Mouse (Mus musculus) limb, embryonic 15.5 days (tissue): ENCODE measurements around the gene Pacs1. TPM values are rescaled to one million over a fixed set of nuclear protein-coding genes. Genes with fewer than 3 reads are reported as not detected.
"Not testable (repeated sequence)": the region's sequence is repeated elsewhere in the genome, so short reads cannot be mapped to it uniquely, and the experiment has no call there.

Source experiments
- ATAC-seq: fragments of 200-750 bp; cut with Nextera tagmentation; 2 replicates; pipeline ENCODE4 v1.8.0; 2017; ENCODE audit warnings: low read depth, moderate TSS enrichment; ENCODE audit not compliant: insufficient number of reproducible peaks, low FRiP score, low TSS enrichment
- H3K27ac ChIP-seq: fragments of 300-500 bp; sonication (generic); 2 replicates; pipeline ENCODE4 v1.5.1; 2015; ENCODE audit warnings: moderate library complexity, mild to moderate bottlenecking, inconsistent platforms
- H3K27me3 ChIP-seq: fragments of 300-500 bp; sonication (generic); 2 replicates; pipeline ENCODE4 v1.6.1; 2015; ENCODE audit warnings: inconsistent platforms
- H3K36me3 ChIP-seq: fragments of 300-500 bp; sonication (generic); 2 replicates; pipeline ENCODE4 v1.6.1; 2015; ENCODE audit warnings: inconsistent platforms
- H3K4me1 ChIP-seq: fragments of 300-500 bp; sonication (generic); 2 replicates; pipeline ENCODE4 v1.6.1; 2015; ENCODE audit warnings: inconsistent platforms
- H3K4me2 ChIP-seq: fragments of 300-500 bp; sonication (generic); 2 replicates; pipeline ENCODE4 v1.6.1; 2015; ENCODE audit warnings: mild to moderate bottlenecking, inconsistent platforms
- H3K4me3 ChIP-seq: fragments of 300-500 bp; sonication (generic); 2 replicates; pipeline ENCODE4 v1.5.1; 2015; ENCODE audit warnings: mild to moderate bottlenecking, inconsistent platforms
- H3K9ac ChIP-seq: fragments of 300-500 bp; sonication (generic); 2 replicates; pipeline ENCODE4 v1.6.1; 2015; ENCODE audit warnings: inconsistent platforms
- H3K9me3 ChIP-seq: fragments of 300-500 bp; sonication (generic); 2 replicates; pipeline ENCODE4 v1.6.1; 2016; ENCODE audit warnings: inconsistent platforms
- WGBS: fragments of 180-500 bp; shearing (Covaris S2); methylation state at CpG from one replicate; pipeline ENCODE4 v1.1.7; 2015; 5-methylcytosine and 5-hydroxymethylcytosine counted together
- microRNA-seq: library from miRNA; unstranded; fragments of <30 nt; microRNA quantifications from one replicate; pipeline ENCODE4, GENCODE M21; 2016
- polyA plus RNA-seq: library from polyadenylated mRNA; unstranded; fragments of >200 nt; fragmentation: Nextera tagmentation; extraction: Ambion mirVana; gene quantifications from 2 replicates; pipeline ENCODE4 v1.2.1, GENCODE M21; 2015

The Pacs1 gene
- polyA plus RNA-seq, 1 experiment from 2014 or later: 23.7 TPM

DNA sequence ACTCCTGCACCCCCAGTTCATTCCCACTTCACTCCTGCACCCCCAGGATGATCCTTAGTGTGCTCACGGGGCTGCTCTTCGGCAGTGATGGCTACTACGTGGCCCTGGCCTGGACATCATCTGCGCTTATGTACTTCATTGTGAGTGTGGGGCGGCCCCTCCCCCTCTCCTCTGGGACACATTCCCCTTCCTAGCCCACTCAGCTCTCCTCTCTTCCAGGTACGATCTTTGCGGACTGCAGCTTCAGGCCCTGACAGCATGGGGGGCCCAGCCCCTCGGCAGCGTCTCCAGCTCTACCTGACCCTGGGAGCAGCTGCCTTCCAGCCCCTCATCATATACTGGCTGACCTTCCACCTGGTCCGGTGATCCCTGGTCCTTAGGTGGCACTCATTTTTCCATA, 180.8 kb downstream of the Pacs1 start:
- H3K27ac ChIP-seq: no peak overlapping the region
- no peak overlapping the region for H3K4me3 ChIP-seq
- no peaks in the 10 kb centered on the region for H3K27me3 ChIP-seq
- peaks cover 36% of the 10 kb centered on the region for H3K36me3 ChIP-seq
- H3K4me2 ChIP-seq: no peak overlapping the region
- H3K9me3 ChIP-seq: no peaks in the 10 kb centered on the region
- ATAC-seq: no peak
- H3K9ac ChIP-seq: no peak overlapping the region
- H3K4me1 ChIP-seq: peaks cover 51% of the 10 kb centered on the region
- 82% methylated on average over 10 of the region's 10 CpGs for WGBS

DNA sequence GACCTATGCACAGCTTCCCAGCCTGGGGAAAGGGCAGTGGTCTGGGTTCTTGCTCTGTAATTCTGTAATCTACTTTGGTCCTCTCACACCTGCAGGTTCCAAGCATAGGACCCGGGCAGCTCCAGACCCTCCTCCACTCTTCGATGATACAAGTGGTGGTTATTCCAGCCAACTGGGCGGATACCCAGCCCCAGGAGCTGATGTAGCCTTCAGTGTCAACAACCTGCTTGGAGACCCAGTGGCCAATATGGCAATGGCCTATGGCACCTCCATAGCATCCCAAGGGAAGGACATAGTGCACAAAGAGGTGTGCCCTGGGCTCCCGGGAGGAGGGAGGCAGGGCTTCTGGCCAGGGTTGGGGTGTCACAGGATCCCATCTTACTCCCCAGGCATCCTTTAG, 183.6 kb downstream of the Pacs1 start:
- Histone ChIP-seq H3K4me3 (peak overlapping the region; percentile 84), H3K4me2 (peak overlapping the region; percentile 80), H3K9me3 (no peaks in the 10 kb centered on the region), H3K4me1 (peaks cover 36% of the 10 kb centered on the region), H3K36me3 (peaks cover 36% of the 10 kb centered on the region), H3K27me3 (peaks cover 23% of the 10 kb centered on the region), H3K9ac (0 out of 2 replicates have a peak overlapping the region, but pooled peaks have one; percentile 68), H3K27ac (no peak overlapping the region)
- ATAC-seq: no peak
- 88% methylated on average over 4 of the region's 4 CpGs for WGBS

DNA sequence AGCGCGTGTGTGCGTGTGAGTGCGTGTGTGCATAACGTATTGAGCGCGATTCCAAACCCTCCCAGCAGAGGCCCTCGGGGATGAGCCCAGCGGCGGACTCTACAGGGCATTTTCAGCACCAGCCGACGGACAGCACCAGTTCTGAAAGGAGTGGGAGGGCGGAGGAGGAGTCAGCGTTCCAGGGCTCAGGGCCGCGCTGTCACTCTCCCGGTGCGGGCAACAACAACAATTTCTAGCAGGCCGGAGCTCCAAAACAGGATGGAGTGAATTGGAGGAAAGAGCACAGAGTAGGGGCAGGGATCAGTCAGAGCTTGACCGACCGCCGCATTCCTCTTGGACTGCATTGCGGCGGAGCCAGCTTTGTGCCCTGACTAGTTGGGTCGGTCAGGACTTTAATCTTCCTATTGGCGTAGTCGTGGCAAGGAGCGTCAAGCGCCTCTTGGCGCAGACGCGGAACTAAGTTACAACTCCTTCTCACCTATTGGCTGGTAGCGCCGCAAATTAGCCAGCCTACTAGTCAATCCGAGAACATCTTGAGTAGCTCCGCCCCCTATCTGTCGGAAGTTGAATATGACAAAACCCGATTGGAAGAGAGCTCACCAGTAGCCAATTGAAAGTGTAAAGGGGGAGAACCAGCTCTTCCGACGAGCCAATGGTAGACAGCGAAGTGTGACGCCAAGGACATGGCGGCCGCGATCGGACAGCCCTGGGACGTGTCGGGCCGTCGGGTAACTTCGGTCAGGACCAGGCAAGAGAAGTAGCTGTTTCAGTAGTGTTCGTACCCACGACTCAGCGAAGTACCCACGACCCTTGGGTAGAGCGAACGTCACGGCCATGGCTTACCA, 184.8 kb downstream of the Pacs1 start, which contains the start of gene Yif1a:
TSS of gene Yif1a (plus strand) at position 655 of the 845 bp plus-strand sequence.
- Histone ChIP-seq H3K4me1 (peaks cover 29% of the 10 kb centered on the region), H3K4me3 (peak within 1 kb of the TSS; percentile 84), H3K4me2 (peak within 1 kb of the TSS; percentile 80), H3K27ac (peak within 1 kb of the TSS; percentile 91), H3K27me3 (peaks cover 35% of the 10 kb centered on the region), H3K36me3 (peaks cover 29% of the 10 kb centered on the region), H3K9me3 (no peaks in the 10 kb centered on the region), H3K9ac (peak within 1 kb of the TSS; percentile 68)
- WGBS: under 1% methylated on average over 58 of the region's 58 CpGs
- peak; percentile 92 for ATAC-seq

DNA sequence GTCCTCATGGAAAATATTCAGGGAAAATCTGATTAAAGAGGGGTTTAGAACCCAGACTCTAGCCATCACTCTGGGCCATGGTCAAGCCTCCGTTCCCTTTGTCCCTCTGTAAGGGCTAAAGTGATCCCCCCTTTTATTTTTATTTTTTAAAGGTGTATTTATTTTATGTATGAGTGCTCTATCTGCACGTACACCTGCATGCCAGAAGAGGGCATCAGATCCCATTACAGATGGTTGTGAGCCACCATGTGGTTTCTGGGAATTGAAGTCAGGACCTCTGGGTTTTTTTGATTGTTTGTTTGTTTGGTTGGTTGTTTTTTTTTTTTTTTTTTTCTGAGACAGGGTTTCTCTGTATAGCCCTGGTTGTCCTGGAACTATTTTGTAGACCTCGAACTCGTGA, 186.4 kb downstream of the Pacs1 start:
- 52% methylated on average over 4 of the region's 4 CpGs for WGBS
- H3K9ac ChIP-seq, H3K9me3 ChIP-seq, H3K27ac ChIP-seq, H3K4me2 ChIP-seq, ATAC-seq, H3K4me3 ChIP-seq: not testable (repeated sequence)
- H3K27me3 ChIP-seq: peaks cover 51% of the 10 kb centered on the region
- peaks cover 29% of the 10 kb centered on the region for H3K4me1 ChIP-seq
- H3K36me3 ChIP-seq: peaks cover 13% of the 10 kb centered on the region

DNA sequence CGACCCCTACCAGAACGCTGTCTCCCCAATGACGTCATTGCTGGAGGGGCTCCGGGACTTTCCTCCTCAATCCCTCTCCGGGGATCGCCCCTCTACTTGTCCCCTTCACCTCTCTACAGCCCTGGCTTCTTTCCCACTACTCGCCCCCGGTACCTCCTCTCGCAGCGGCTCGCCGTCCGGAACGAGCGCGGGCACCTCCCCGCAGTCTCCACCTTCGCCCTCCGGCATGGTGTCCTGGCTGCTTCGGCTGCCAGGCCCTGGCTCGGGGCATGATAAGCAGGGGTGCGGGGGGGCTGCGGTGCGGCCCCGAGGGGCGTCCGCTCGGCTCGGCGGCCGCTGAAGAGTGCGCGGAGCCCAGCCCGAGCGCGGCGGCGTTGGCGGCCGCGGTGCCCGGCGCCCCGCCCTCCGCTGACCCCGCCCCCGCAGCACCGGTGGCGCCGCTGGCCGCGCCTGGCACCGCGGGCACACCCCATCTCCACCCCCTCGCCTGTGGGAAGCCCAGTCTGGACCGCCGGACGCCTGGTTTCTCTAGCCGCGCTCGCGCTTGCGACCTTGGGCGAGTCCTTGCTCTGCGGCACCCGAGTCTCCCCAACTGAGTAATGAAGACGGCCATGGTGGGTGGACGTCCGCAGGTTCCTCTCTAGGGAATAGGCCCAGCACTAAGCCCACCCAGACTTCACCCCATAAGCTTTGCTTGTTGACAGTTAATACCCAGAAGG, 187.6 kb downstream of the Pacs1 start, which contains the start of gene Tmem151a:
TSS of gene Tmem151a (minus strand) at position 387 of the 719 bp plus-strand sequence.
- H3K4me1 ChIP-seq: peaks cover 29% of the 10 kb centered on the region
- ATAC-seq: no peak

DNA sequence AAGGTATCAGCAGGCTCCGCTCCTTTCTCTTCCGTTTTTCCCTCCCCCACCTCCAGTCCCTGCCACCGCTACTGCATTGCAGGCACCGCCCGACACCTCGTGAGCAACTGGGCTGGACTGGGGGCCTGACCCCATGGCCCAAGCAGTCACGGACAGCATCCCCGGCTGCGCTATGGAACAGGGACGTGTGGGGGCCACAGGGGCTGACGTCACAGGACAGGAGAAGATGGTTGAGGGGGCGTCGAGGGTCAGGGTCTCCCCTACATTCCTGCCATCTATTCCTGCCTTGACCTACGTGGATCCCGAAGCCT, 188.1 kb downstream of the Pacs1 start:
- Histone ChIP-seq H3K27ac (no peak overlapping the region), H3K4me2 (peak overlapping the region; percentile 77), H3K27me3 (peaks cover 69% of the 10 kb centered on the region), H3K4me3 (peak overlapping the region; percentile 45), H3K9ac (no peak overlapping the region), H3K9me3 (no peaks in the 10 kb centered on the region), H3K4me1 (peaks cover 29% of the 10 kb centered on the region), H3K36me3 (no peaks in the 10 kb centered on the region; the same call in 1 of the 2 replicates)
- 6% methylated on average over 15 of the region's 15 CpGs for WGBS
- no peak for ATAC-seq

More for the DNA sequence above, 187.6 kb downstream of the Pacs1 start, which contains the start of gene Tmem151a:
- under 1% methylated on average over 64 of the region's 69 CpGs for WGBS
- H3K4me3 ChIP-seq: peak within 1 kb of the TSS; percentile 45
- no peak within 1 kb of the TSS for H3K9ac ChIP-seq
- peaks cover 63% of the 10 kb centered on the region for H3K27me3 ChIP-seq
- no peak within 1 kb of the TSS for H3K27ac ChIP-seq
- no peaks in the 10 kb centered on the region for H3K9me3 ChIP-seq
- peaks cover 1% of the 10 kb centered on the region for H3K36me3 ChIP-seq
- H3K4me2 ChIP-seq: peak within 1 kb of the TSS; percentile 77

DNA sequence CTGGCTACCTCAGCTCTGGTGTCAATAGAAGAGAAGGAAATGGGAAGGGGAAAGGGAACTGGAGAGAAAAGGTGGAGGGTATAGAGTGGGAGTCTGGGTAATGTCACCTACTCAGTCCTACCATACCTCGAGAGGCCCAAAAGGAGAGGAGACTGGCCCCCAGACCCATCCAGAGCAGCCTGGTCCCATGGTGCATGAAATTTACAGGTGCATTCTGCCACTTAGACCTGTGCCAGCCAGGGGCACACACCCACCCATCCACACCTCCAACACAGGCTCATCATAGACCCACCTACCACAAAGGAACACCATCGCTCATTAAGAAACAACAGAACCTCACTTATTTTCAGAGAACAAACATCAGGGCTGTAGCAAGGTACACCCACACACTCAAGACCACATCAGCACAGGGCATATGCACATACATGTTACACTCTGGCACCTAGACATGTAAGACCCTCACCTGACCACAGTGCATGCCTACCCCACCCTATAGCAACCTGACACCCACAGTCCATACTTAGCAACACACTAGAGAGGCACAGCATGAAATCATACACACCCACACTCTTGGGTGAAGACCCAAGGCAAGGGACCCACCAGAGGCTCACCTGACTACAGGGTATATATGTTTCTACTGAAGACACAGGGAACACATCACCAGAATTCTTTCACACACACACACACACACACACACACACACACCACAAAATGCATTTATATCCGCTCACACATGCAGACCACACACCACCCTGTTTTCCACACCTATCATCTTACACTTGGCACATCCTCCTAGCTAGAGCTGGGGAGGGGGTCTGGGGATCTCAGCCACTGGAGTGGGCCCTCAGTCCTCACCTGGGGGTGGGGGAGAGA, 188.7 kb downstream of the Pacs1 start:
- H3K27ac ChIP-seq: no peak overlapping the region
- H3K9me3 ChIP-seq: no peaks in the 10 kb centered on the region
- H3K27me3 ChIP-seq: peaks cover 70% of the 10 kb centered on the region
- H3K4me1 ChIP-seq: peaks cover 23% of the 10 kb centered on the region
- peak overlapping the region; percentile 45; the same call in 1 of the 2 replicates for H3K4me3 ChIP-seq
- no peaks in the 10 kb centered on the region for H3K36me3 ChIP-seq
- ATAC-seq: no peak
- WGBS: 59% methylated on average over 3 of the region's 3 CpGs
- H3K4me2 ChIP-seq: 0 out of 2 replicates have a peak overlapping the region, but pooled peaks have one; percentile 77
- no peak overlapping the region for H3K9ac ChIP-seq

Small RNA genes within 50 kb of the gene (microRNA-seq; reads per million reads assigned to microRNA genes)
- not detected for gene Gm27468

Other genes starting within 250 kb of the Pacs1 start
- gene Slc29a2, start 249.3 kb downstream of the Pacs1 start, polyA plus RNA-seq: 4.4 and 5.2 TPM in 2 replicates
- 45.1 and 47.9 TPM in 2 replicates for gene B4gat1, start 234.3 kb downstream of the Pacs1 start, polyA plus RNA-seq
- gene AC124502.3, start 234.2 kb downstream of the Pacs1 start, polyA plus RNA-seq: 2.5 and 3.0 TPM in 2 replicates
- gene Brms1, start 231.8 kb downstream of the Pacs1 start, polyA plus RNA-seq: 41.6 and 42.4 TPM in 2 replicates
- 2.6 and 3.2 TPM in 2 replicates for gene Rin1, start 222.6 kb downstream of the Pacs1 start, polyA plus RNA-seq
- gene Cd248, start 205.0 kb downstream of the Pacs1 start, polyA plus RNA-seq: 95.9 and 117 TPM in 2 replicates
- gene Tmem151a, start 187.6 kb downstream of the Pacs1 start, polyA plus RNA-seq: 1.0 and 2.2 TPM in 2 replicates
- 126 and 140 TPM in 2 replicates for gene Yif1a, start 184.6 kb downstream of the Pacs1 start, polyA plus RNA-seq
- 17.6 and 26.3 TPM in 2 replicates for gene Cnih2, start 174.6 kb downstream of the Pacs1 start, polyA plus RNA-seq
- 239 and 270 TPM in 2 replicates for gene Rab1b, start 166.0 kb downstream of the Pacs1 start, polyA plus RNA-seq
- gene Klc2, start 154.6 kb downstream of the Pacs1 start, polyA plus RNA-seq: 13.0 and 16.9 TPM in 2 replicates
- 291 and 302 TPM in 2 replicates for gene Sf3b2, start 22.3 kb upstream of the Pacs1 start, polyA plus RNA-seq
- gene Gal3st3, start 25.2 kb upstream of the Pacs1 start, polyA plus RNA-seq: 4.7 and 5.5 TPM in 2 replicates
- not detected in 2 replicates for gene Catsper1, start 62.6 kb upstream of the Pacs1 start, polyA plus RNA-seq
- 40.0 and 50.9 TPM in 2 replicates for gene Cst6, start 76.5 kb upstream of the Pacs1 start, polyA plus RNA-seq
- gene Eif1ad, start 93.6 kb upstream of the Pacs1 start, polyA plus RNA-seq: 57.3 and 60.1 TPM in 2 replicates
- gene Banf1, start 94.0 kb upstream of the Pacs1 start, polyA plus RNA-seq: 372 and 374 TPM in 2 replicates
- gene Sart1, start 115.6 kb upstream of the Pacs1 start, polyA plus RNA-seq: 67.0 and 72.1 TPM in 2 replicates
- gene Tsga10ip, start 129.4 kb upstream of the Pacs1 start, polyA plus RNA-seq: 0.42 TPM in 1 of 2 replicates, not detected in the other
- 254 and 257 TPM in 2 replicates for gene Drap1, start 151.9 kb upstream of the Pacs1 start, polyA plus RNA-seq
- 68.6 and 69.9 TPM in 2 replicates for gene AI837181, start 152.0 kb upstream of the Pacs1 start, polyA plus RNA-seq
- not detected in 2 replicates for gene Fosl1, start 174.4 kb upstream of the Pacs1 start, polyA plus RNA-seq
- 6.6 and 6.9 TPM in 2 replicates for gene Ccdc85b, start 184.8 kb upstream of the Pacs1 start, polyA plus RNA-seq
- gene Fibp, start 187.5 kb upstream of the Pacs1 start, polyA plus RNA-seq: 99.3 and 105 TPM in 2 replicates
- gene Ctsw, start 195.4 kb upstream of the Pacs1 start, polyA plus RNA-seq: 0.82 and 1.7 TPM in 2 replicates
- gene Efemp2, start 200.8 kb upstream of the Pacs1 start, polyA plus RNA-seq: 221 and 223 TPM in 2 replicates
- gene Mus81, start 215.3 kb upstream of the Pacs1 start, polyA plus RNA-seq: 35.5 and 36.6 TPM in 2 replicates
- 2,209 and 2,356 TPM in 2 replicates for gene Cfl1, start 217.3 kb upstream of the Pacs1 start, polyA plus RNA-seq
- gene 1700020D05Rik, start 230.7 kb upstream of the Pacs1 start, polyA plus RNA-seq: not detected in 2 replicates
- gene Snx32, start 237.4 kb upstream of the Pacs1 start, polyA plus RNA-seq: 9.4 and 10.3 TPM in 2 replicates